Comparison of ENCODE assay signal across 8 mouse cellular contexts in genomic region chr4:138913141-138913787, GRCm38 (mm10). TPM values are rescaled to one million over a fixed set of nuclear protein-coding genes. Genes with fewer than 3 reads are reported as not detected.
A peak's percentile ranks its signal among the peaks of the same experiment; 100 is the strongest.
DNase-seq lines count a peak whose midpoint lies in the region; ATAC-seq and TF ChIP-seq lines count a peak whose summit lies in the region.

No protein-coding gene starts in this region.

- no peaks in the 10 kb centered on the region for H3K9me3 ChIP-seq in ES-Bruce4 (replicated peaks; ENCODE audit: control insufficient read depth, insufficient read depth, low read length, poor library complexity, severe bottlenecking)
- peaks cover 3% of the 10 kb centered on the region; the same call in 1 of the 2 replicates for H3K9me3 ChIP-seq in erythroblast, embryonic 14.5 days (ENCODE audit: control insufficient read depth, low read length)
- H3K9me3 ChIP-seq in lung, embryonic 16.5 days (ENCODE audit: control insufficient read depth, low read length): peaks cover 2% of the 10 kb centered on the region; the same call in 1 of the 2 replicates

- H3K27me3 ChIP-seq in ES-Bruce4 (ENCODE audit: control insufficient read depth, insufficient read depth, low read length, poor library complexity, severe bottlenecking): no peaks in the 10 kb centered on the region
- peaks cover 14% of the 10 kb centered on the region for H3K27me3 ChIP-seq in erythroblast, embryonic 14.5 days (ENCODE audit: control insufficient read depth)
- H3K27me3 ChIP-seq in lung, embryonic 16.5 days (ENCODE audit: control insufficient read depth, insufficient read depth, low read depth, low read length): no peaks in the 10 kb centered on the region

- no peak for TF ChIP-seq POLR2A in ES-Bruce4 (IDR thresholded peaks at IDR 0.05; ENCODE audit: insufficient read depth, low read length)

- peak overlapping the region; percentile 97 for H3K4me2 ChIP-seq in lung, embryonic 16.5 days (ENCODE audit: low read depth, low read length)

- H3K36me3 ChIP-seq in ES-Bruce4 (ENCODE audit: control insufficient read depth, insufficient read depth, low read length, poor library complexity, severe bottlenecking): no peaks in the 10 kb centered on the region
- peaks cover 4% of the 10 kb centered on the region for H3K36me3 ChIP-seq in erythroblast, embryonic 14.5 days (ENCODE audit: control insufficient read depth)
- H3K36me3 ChIP-seq in lung, embryonic 16.5 days (ENCODE audit: control insufficient read depth, insufficient read depth, low read length): peaks cover 2% of the 10 kb centered on the region; the same call in 1 of the 2 replicates

- H3K27ac ChIP-seq in ES-Bruce4 (ENCODE audit: insufficient read depth, low read length): no peak overlapping the region
- H3K27ac ChIP-seq in lung, embryonic 16.5 days (ENCODE audit: low read length): no peak overlapping the region; the same call in 1 of the 2 replicates

- ATAC-seq in frontal cortex, adult (ENCODE audit: low TSS enrichment): peak; percentile 20; the same call in 1 of the 2 replicates
- peak; percentile 30 for ATAC-seq in inflammation-experienced regulatory T-cells, adult 6 months
- peak; percentile 66 for ATAC-seq in lung, embryonic 16.5 days (ENCODE audit: low read depth)

- WGBS in lung, embryonic 16.5 days: under 1% methylated on average over 52 of the region's 52 CpGs

- H3K4me1 ChIP-seq in ES-Bruce4 (ENCODE audit: control insufficient read depth, insufficient read depth, low read length): no peaks in the 10 kb centered on the region
- H3K4me1 ChIP-seq in erythroblast, embryonic 14.5 days (ENCODE audit: control insufficient read depth): peaks cover 25% of the 10 kb centered on the region
- H3K4me1 ChIP-seq in lung, embryonic 16.5 days (replicated peaks; ENCODE audit: control insufficient read depth, insufficient read depth, low read length): peaks cover 6% of the 10 kb centered on the region

- TF ChIP-seq EP300 in ES-Bruce4 (IDR thresholded peaks at IDR 0.05; ENCODE audit: insufficient read depth, low read depth, low read length): no peak

- DNase-seq in frontal cortex, adult 2 months (ENCODE audit: extremely low spot score in 1 of 2, low spot score in 1 of 2): no peak
- DNase-seq in spleen, postnatal 4 days (ENCODE audit: low spot score in 2 of 2): peak; percentile 29 to 78
- no peak for DNase-seq in cerebellum, adult 11 months

- peak overlapping the region; percentile 96 for H3K4me3 ChIP-seq in ES-Bruce4 (ENCODE audit: low read depth, low read length)
- H3K4me3 ChIP-seq in erythroblast, embryonic 14.5 days (replicated peaks): peak overlapping the region; percentile 80
- H3K4me3 ChIP-seq in lung, embryonic 16.5 days (ENCODE audit: low read length): peak overlapping the region; percentile 91

- H3K9ac ChIP-seq in ES-Bruce4 (ENCODE audit: low read depth, poor library complexity, severe bottlenecking): peak overlapping the region; percentile 86
- peak overlapping the region; percentile 90 for H3K9ac ChIP-seq in lung, embryonic 16.5 days (ENCODE audit: low read length)

- no peak for TF ChIP-seq CTCF in ES-Bruce4 (IDR thresholded peaks at IDR 0.05; ENCODE audit: low read depth, low read length)

RNA-seq across cellular contexts. Expression of gene Otud3, which starts 0.5 kb away (rescaled TPM):
- polyA plus RNA-seq in frontal cortex, adult 2 months (2012; rRNA removed): 11.3 and 13.3 TPM in 2 replicates
- polyA plus RNA-seq in ES-Bruce4 (2011; ENCODE audit: insufficient read depth, insufficient read length, low read depth, missing spikeins): 8.7 and 9.2 TPM in 2 replicates
- polyA plus RNA-seq in erythroblast, embryonic 14.5 days (2012): 0.27 and 0.41 TPM in 2 replicates
- under 1 TPM in 2 of 3 experiments, not detected in 1; 0.29 to 0.54 TPM for polyA plus RNA-seq in inflammation-experienced regulatory T-cells, adult 6 months (2017; shearing (Covaris generic))
- polyA plus RNA-seq in lung, embryonic 16.5 days (2015; fragmentation: Nextera tagmentation; extraction: Ambion mirVana): 3.1 TPM in 2 replicates

RNA-seq across cellular contexts. Expression of gene Pla2g2e, which starts 35.5 kb away (rescaled TPM):
- polyA plus RNA-seq in frontal cortex, adult 2 months (2012; rRNA removed): 0.19 TPM in 1 of 2 replicates, not detected in the other
- polyA plus RNA-seq in ES-Bruce4 (2011; ENCODE audit: insufficient read depth, insufficient read length, low read depth, missing spikeins): 1.2 TPM in 1 of 2 replicates, not detected in the other
- polyA plus RNA-seq in erythroblast, embryonic 14.5 days (2012): not detected in 2 replicates
- not detected for polyA plus RNA-seq in inflammation-experienced regulatory T-cells, adult 6 months (2017; shearing (Covaris generic))
- polyA plus RNA-seq in lung, embryonic 16.5 days (2015; fragmentation: Nextera tagmentation; extraction: Ambion mirVana): not detected in 2 replicates

RNA-seq across cellular contexts. Expression of gene Gm13030, which starts 39.5 kb away (rescaled TPM):
- not detected in 2 replicates for polyA plus RNA-seq in frontal cortex, adult 2 months (2012; rRNA removed)
- not detected in 2 replicates for polyA plus RNA-seq in ES-Bruce4 (2011; ENCODE audit: insufficient read depth, insufficient read length, low read depth, missing spikeins)
- polyA plus RNA-seq in erythroblast, embryonic 14.5 days (2012): not detected in 2 replicates
- polyA plus RNA-seq in inflammation-experienced regulatory T-cells, adult 6 months (2017; shearing (Covaris generic)): not detected
- polyA plus RNA-seq in lung, embryonic 16.5 days (2015; fragmentation: Nextera tagmentation; extraction: Ambion mirVana): not detected in 2 replicates

RNA-seq across cellular contexts. Expression of gene Pla2g5, which starts 50.0 kb away (rescaled TPM):
- polyA plus RNA-seq in frontal cortex, adult 2 months (2012; rRNA removed): 6.4 and 9.2 TPM in 2 replicates
- polyA plus RNA-seq in ES-Bruce4 (2011; ENCODE audit: insufficient read depth, insufficient read length, low read depth, missing spikeins): 12.3 and 19.7 TPM in 2 replicates
- not detected in 2 replicates for polyA plus RNA-seq in erythroblast, embryonic 14.5 days (2012)
- polyA plus RNA-seq in inflammation-experienced regulatory T-cells, adult 6 months (2017; shearing (Covaris generic)): not detected
- polyA plus RNA-seq in lung, embryonic 16.5 days (2015; fragmentation: Nextera tagmentation; extraction: Ambion mirVana): 0.58 and 0.60 TPM in 2 replicates

RNA-seq across cellular contexts. Expression of gene Rnf186, which starts 53.6 kb away (rescaled TPM):
- not detected in 2 replicates for polyA plus RNA-seq in frontal cortex, adult 2 months (2012; rRNA removed)
- not detected in 2 replicates for polyA plus RNA-seq in ES-Bruce4 (2011; ENCODE audit: insufficient read depth, insufficient read length, low read depth, missing spikeins)
- polyA plus RNA-seq in erythroblast, embryonic 14.5 days (2012): not detected in 2 replicates
- polyA plus RNA-seq in inflammation-experienced regulatory T-cells, adult 6 months (2017; shearing (Covaris generic)): not detected
- polyA plus RNA-seq in lung, embryonic 16.5 days (2015; fragmentation: Nextera tagmentation; extraction: Ambion mirVana): 4.0 and 5.9 TPM in 2 replicates

Comparison
In these comparisons a context has a peak if more than half of its experiments do, and no peak if none do; other contexts are left out.
1. DNase-seq: peak in spleen, postnatal 4 days (2 of 2); none in frontal cortex, adult 2 months (0 of 2) and cerebellum, adult 11 months (single experiment).
2. Peak in every context shown above with its lines, with median percentiles within 50 percentile points of each other: ATAC-seq and H3K4me3 ChIP-seq.